Mouse (Mus musculus): ENCODE data around the gene Cers5. TPM values are rescaled to one million over a fixed set of nuclear protein-coding genes. Genes with fewer than 3 reads are reported as not detected.
A peak's percentile ranks its signal among the peaks of the same experiment; 100 is the strongest.

Cers5 gene
- polyA plus RNA-seq, 1 experiment from 2014 or later, result 64.7 TPM

- 48% methylated on average over 7 of the region's 7 CpGs for WGBS
These were observed 39.4 kb upstream of the Cers5 start for GRCm38 (mm10) chr15:99812097-99812496.

GRCm38 (mm10) chr15:99807776-99808735 is 35.4 kb upstream of the Cers5 start:
- Histone ChIP-seq H3K9ac (ENCODE audit: low read length) (no peak overlapping the region), H3K27ac (ENCODE audit: low read depth) (no peak overlapping the region), H3K36me3 (ENCODE audit: control insufficient read depth, insufficient read depth, low read length) (peaks cover 48% of the 10 kb centered on the region), H3K9me3 (ENCODE audit: control insufficient read depth, low read length) (no peaks in the 10 kb centered on the region), H3K4me2 (ENCODE audit: low read length) (no peak overlapping the region), H3K4me1 (replicated peaks; ENCODE audit: control insufficient read depth, insufficient read depth, low read length) (0 out of 2 replicates have a peak, but pooled peaks cover 9% of the 10 kb centered on the region), H3K4me3 (ENCODE audit: low read depth, low read length) (no peak overlapping the region), H3K27me3 (replicated peaks; ENCODE audit: control insufficient read depth, insufficient read depth, low read length) (no peaks in the 10 kb centered on the region)
- DNase-seq (ENCODE audit: low spot score) (no peak), ATAC-seq (replicated peaks; ENCODE audit: low FRiP score, low TSS enrichment, low read depth) (no peak)
- 66% methylated on average over 21 of the region's 21 CpGs for WGBS

More at GRCm38 (mm10) chr15:99812097-99812496, 39.4 kb upstream of the Cers5 start:
- no peak for DNase-seq (ENCODE audit: low spot score)
- H3K4me1 ChIP-seq (replicated peaks; ENCODE audit: control insufficient read depth, insufficient read depth, low read length), result peaks cover 13% of the 10 kb centered on the region; the same call in 1 of the 2 replicates
- no peak overlapping the region for H3K9ac ChIP-seq (ENCODE audit: low read length)
- peaks cover 27% of the 10 kb centered on the region for H3K36me3 ChIP-seq (ENCODE audit: control insufficient read depth, insufficient read depth, low read length)
- H3K4me2 ChIP-seq (ENCODE audit: low read length), result no peak overlapping the region
- no peak for ATAC-seq (replicated peaks; ENCODE audit: low FRiP score, low TSS enrichment, low read depth)
- no peak overlapping the region for H3K4me3 ChIP-seq (ENCODE audit: low read depth, low read length)
- no peaks in the 10 kb centered on the region for H3K9me3 ChIP-seq (ENCODE audit: control insufficient read depth, low read length)
- H3K27ac ChIP-seq (ENCODE audit: low read depth), result peak overlapping the region; percentile 34; the same call in 1 of the 2 replicates
- H3K27me3 ChIP-seq (replicated peaks; ENCODE audit: control insufficient read depth, insufficient read depth, low read length), result no peaks in the 10 kb centered on the region

GRCm38 (mm10) chr15:99806171-99806570 is 33.5 kb upstream of the Cers5 start:
- no peaks in the 10 kb centered on the region for H3K9me3 ChIP-seq (ENCODE audit: control insufficient read depth, low read length)
- no peak for ATAC-seq (replicated peaks; ENCODE audit: low FRiP score, low TSS enrichment, low read depth)
- H3K27ac ChIP-seq (ENCODE audit: low read depth), result no peak overlapping the region
- no peak overlapping the region for H3K9ac ChIP-seq (ENCODE audit: low read length)
- no peak for DNase-seq (ENCODE audit: low spot score)
- 46% methylated on average over 7 of the region's 7 CpGs for WGBS
- no peak overlapping the region for H3K4me2 ChIP-seq (ENCODE audit: low read length)
- H3K4me1 ChIP-seq (replicated peaks; ENCODE audit: control insufficient read depth, insufficient read depth, low read length), result 0 out of 2 replicates have a peak, but pooled peaks cover 5% of the 10 kb centered on the region
- no peak overlapping the region for H3K4me3 ChIP-seq (ENCODE audit: low read depth, low read length)
- no peaks in the 10 kb centered on the region for H3K27me3 ChIP-seq (replicated peaks; ENCODE audit: control insufficient read depth, insufficient read depth, low read length)
- peaks cover 67% of the 10 kb centered on the region for H3K36me3 ChIP-seq (ENCODE audit: control insufficient read depth, insufficient read depth, low read length)

GRCm38 (mm10) chr15:99805673-99806072 is 33.0 kb upstream of the Cers5 start:
- H3K27me3 ChIP-seq (replicated peaks; ENCODE audit: control insufficient read depth, insufficient read depth, low read length), result no peaks in the 10 kb centered on the region
- 97% methylated on average over 4 of the region's 4 CpGs for WGBS
- H3K4me1 ChIP-seq (replicated peaks; ENCODE audit: control insufficient read depth, insufficient read depth, low read length), result 0 out of 2 replicates have a peak, but pooled peaks cover 5% of the 10 kb centered on the region
- no peak for ATAC-seq (replicated peaks; ENCODE audit: low FRiP score, low TSS enrichment, low read depth)
- no peak overlapping the region for H3K9ac ChIP-seq (ENCODE audit: low read length)
- H3K4me2 ChIP-seq (ENCODE audit: low read length), result no peak overlapping the region
- DNase-seq (ENCODE audit: low spot score), result no peak
- no peaks in the 10 kb centered on the region for H3K9me3 ChIP-seq (ENCODE audit: control insufficient read depth, low read length)
- H3K4me3 ChIP-seq (ENCODE audit: low read depth, low read length), result no peak overlapping the region
- no peak overlapping the region for H3K27ac ChIP-seq (ENCODE audit: low read depth)
- H3K36me3 ChIP-seq (ENCODE audit: control insufficient read depth, insufficient read depth, low read length), result peaks cover 72% of the 10 kb centered on the region

GRCm38 (mm10) chr15:99803186-99803644 is 30.5 kb upstream of the Cers5 start:
- Histone ChIP-seq H3K9me3 (ENCODE audit: control insufficient read depth, low read length) (no peaks in the 10 kb centered on the region), H3K4me1 (replicated peaks; ENCODE audit: control insufficient read depth, insufficient read depth, low read length) (0 out of 2 replicates have a peak, but pooled peaks cover 3% of the 10 kb centered on the region), H3K9ac (ENCODE audit: low read length) (no peak overlapping the region), H3K27me3 (replicated peaks; ENCODE audit: control insufficient read depth, insufficient read depth, low read length) (no peaks in the 10 kb centered on the region), H3K27ac (ENCODE audit: low read depth) (no peak overlapping the region), H3K4me2 (ENCODE audit: low read length) (no peak overlapping the region), H3K36me3 (ENCODE audit: control insufficient read depth, insufficient read depth, low read length) (peaks cover 90% of the 10 kb centered on the region), H3K4me3 (ENCODE audit: low read depth, low read length) (no peak overlapping the region)
- ATAC-seq (replicated peaks; ENCODE audit: low FRiP score, low TSS enrichment, low read depth) (no peak; the same call in 1 of the 2 replicates), DNase-seq (ENCODE audit: low spot score) (no peak)
- 27% methylated on average over 6 of the region's 6 CpGs for WGBS

GRCm38 (mm10) chr15:99801885-99802572 is 29.3 kb upstream of the Cers5 start:
- ATAC-seq (replicated peaks; ENCODE audit: low FRiP score, low TSS enrichment, low read depth) (no peak), DNase-seq (ENCODE audit: low spot score) (no peak)
- peaks cover 84% of the 10 kb centered on the region for H3K36me3 ChIP-seq (ENCODE audit: control insufficient read depth, insufficient read depth, low read length)

GRCm38 (mm10) chr15:99799706-99800105 is 27.0 kb upstream of the Cers5 start:
- H3K9me3 ChIP-seq (ENCODE audit: control insufficient read depth, low read length), result no peaks in the 10 kb centered on the region
- ATAC-seq (replicated peaks; ENCODE audit: low FRiP score, low TSS enrichment, low read depth), result no peak
- no peaks in the 10 kb centered on the region for H3K27me3 ChIP-seq (replicated peaks; ENCODE audit: control insufficient read depth, insufficient read depth, low read length)
- no peak overlapping the region for H3K9ac ChIP-seq (ENCODE audit: low read length)
- H3K4me3 ChIP-seq (ENCODE audit: low read depth, low read length), result no peak overlapping the region
- no peak overlapping the region for H3K4me2 ChIP-seq (ENCODE audit: low read length)
- WGBS, result 55% methylated on average over 6 of the region's 6 CpGs
- H3K27ac ChIP-seq (ENCODE audit: low read depth), result no peak overlapping the region
- DNase-seq (ENCODE audit: low spot score), result no peak
- peaks cover 75% of the 10 kb centered on the region for H3K36me3 ChIP-seq (ENCODE audit: control insufficient read depth, insufficient read depth, low read length)
- H3K4me1 ChIP-seq (replicated peaks; ENCODE audit: control insufficient read depth, insufficient read depth, low read length), result 0 out of 2 replicates have a peak, but pooled peaks cover 3% of the 10 kb centered on the region

More at GRCm38 (mm10) chr15:99801885-99802572, 29.3 kb upstream of the Cers5 start:
- 61% methylated on average over 24 of the region's 24 CpGs for WGBS
- no peak overlapping the region for H3K9ac ChIP-seq (ENCODE audit: low read length)
- H3K27ac ChIP-seq (ENCODE audit: low read depth), result no peak overlapping the region
- H3K4me3 ChIP-seq (ENCODE audit: low read depth, low read length), result no peak overlapping the region
- H3K9me3 ChIP-seq (ENCODE audit: control insufficient read depth, low read length), result no peaks in the 10 kb centered on the region
- no peak overlapping the region for H3K4me2 ChIP-seq (ENCODE audit: low read length)
- H3K4me1 ChIP-seq (replicated peaks; ENCODE audit: control insufficient read depth, insufficient read depth, low read length), result 0 out of 2 replicates have a peak, but pooled peaks cover 3% of the 10 kb centered on the region
- no peaks in the 10 kb centered on the region for H3K27me3 ChIP-seq (replicated peaks; ENCODE audit: control insufficient read depth, insufficient read depth, low read length)

GRCm38 (mm10) chr15:99797898-99798297 is 25.2 kb upstream of the Cers5 start:
- H3K27ac ChIP-seq (ENCODE audit: low read depth), result no peak overlapping the region
- no peak overlapping the region for H3K4me2 ChIP-seq (ENCODE audit: low read length)
- H3K4me3 ChIP-seq (ENCODE audit: low read depth, low read length), result no peak overlapping the region
- H3K9ac ChIP-seq (ENCODE audit: low read length), result no peak overlapping the region
- H3K9me3 ChIP-seq (ENCODE audit: control insufficient read depth, low read length), result no peaks in the 10 kb centered on the region
- peaks cover 76% of the 10 kb centered on the region for H3K36me3 ChIP-seq (ENCODE audit: control insufficient read depth, insufficient read depth, low read length)
- no peaks in the 10 kb centered on the region for H3K4me1 ChIP-seq (replicated peaks; ENCODE audit: control insufficient read depth, insufficient read depth, low read length)
- no peak for ATAC-seq (replicated peaks; ENCODE audit: low FRiP score, low TSS enrichment, low read depth)
- no peak for DNase-seq (ENCODE audit: low spot score)
- no peaks in the 10 kb centered on the region for H3K27me3 ChIP-seq (replicated peaks; ENCODE audit: control insufficient read depth, insufficient read depth, low read length)
- WGBS, result 71% methylated on average over 5 of the region's 5 CpGs

Measured in intestine, embryonic 14.5 days (tissue).